ENCODE assay signal across 1 mouse cellular context in the genomic region with DNA sequence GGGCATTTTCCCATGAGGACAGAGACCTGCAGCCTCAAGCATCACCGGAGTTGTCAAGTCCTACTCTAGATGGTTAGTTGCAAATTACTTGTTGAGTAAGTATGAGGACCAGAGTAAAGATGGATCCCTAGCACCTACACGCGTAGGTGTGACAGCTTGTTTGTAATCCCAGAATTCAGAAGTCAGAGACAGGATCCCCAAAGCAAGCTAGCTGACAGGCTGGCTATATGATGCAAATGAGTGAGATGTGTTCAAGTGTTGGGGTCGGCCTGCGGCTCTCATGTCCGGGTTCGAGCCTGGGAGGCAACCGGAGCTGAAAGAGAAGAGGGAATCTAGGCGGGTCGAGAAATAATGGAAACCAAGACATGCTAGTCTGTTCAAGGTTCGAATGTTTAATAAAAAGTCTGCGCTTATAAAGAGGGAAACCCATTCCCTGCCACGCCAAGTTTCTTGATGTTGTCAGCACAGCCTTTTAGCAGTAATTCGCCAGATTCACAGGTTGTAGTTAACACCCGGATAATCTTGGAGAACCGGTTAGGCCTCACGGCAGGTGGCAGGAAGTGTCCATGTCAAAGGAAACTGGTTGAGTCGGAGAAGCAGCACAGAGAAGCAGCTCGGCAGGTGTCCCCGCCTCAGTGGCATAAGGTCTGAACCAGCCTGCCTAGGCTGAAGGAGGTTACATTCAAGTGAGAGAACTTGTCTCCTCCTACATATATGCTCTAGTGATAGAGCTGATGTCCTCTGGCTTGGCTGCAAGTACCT.
TF ChIP-seq lines count a peak whose summit lies in the region.

No protein-coding gene starts in this region.

TF ChIP-seq in ES-E14, 5 proteins besides CTCF, POLR2A, EP300 and RAD21:
- TF ChIP-seq ZNF384 (IDR thresholded peaks at IDR 0.05; ENCODE audit: low read depth, low read length) (no peak), ZC3H11A (IDR thresholded peaks at IDR 0.05; ENCODE audit: borderline replicate concordance, low read depth, low read length) (no peak), HCFC1 (IDR thresholded peaks at IDR 0.05; ENCODE audit: borderline replicate concordance, insufficient read depth, low read length) (no peak)
